13 mouse cellular contexts compared by ENCODE assay signal in the genomic region with DNA sequence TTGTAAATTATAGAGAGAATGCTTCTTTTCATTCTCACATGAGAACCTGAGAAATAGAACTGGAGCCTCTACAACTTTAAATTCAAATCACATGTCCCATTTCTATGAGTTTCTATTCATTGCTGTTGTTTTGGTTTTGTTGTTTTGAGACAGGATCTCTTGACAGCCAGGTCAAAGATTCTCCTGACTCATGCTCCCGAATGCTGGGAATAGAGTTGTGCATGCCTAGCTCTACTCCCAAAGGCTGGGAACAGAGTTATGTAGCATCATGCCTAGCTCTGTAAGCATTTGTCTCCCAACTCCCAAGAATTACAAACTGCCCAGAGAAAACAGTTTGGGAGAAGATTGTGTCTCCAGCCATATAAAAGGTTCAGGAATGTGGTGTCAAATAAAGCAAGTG. TPM values are rescaled to one million over a fixed set of nuclear protein-coding genes. Genes with fewer than 3 reads are reported as not detected.
A peak's percentile ranks its signal among the peaks of the same experiment; 100 is the strongest.
DNase-seq lines count a peak whose midpoint lies in the region.
"Had no signal": no experiment of that assay in that cellular context is flagged by ENCODE, and none has a peak within 500 bp of the region (broad histone marks: within the 10 kb centered on the region; RNA-seq: fewer than 3 reads in every experiment).

No protein-coding gene starts in this region.

- peak; percentile 31 for DNase-seq in heart, adult 11 months
- DNase-seq in heart, postnatal 14 days: no peak
- peak; percentile 55 for DNase-seq in NIH3T3 (ENCODE audit: low read depth)
- DNase-seq in fibroblast of lung, adult 2 months (ENCODE audit: low read depth): peak; percentile 8
- DNase-seq in adrenal gland, postnatal 4 days (ENCODE audit: low spot score in 2 of 2): no peak
- DNase-seq in layer of hippocampus, postnatal 10 days (ENCODE audit: low spot score in 2 of 2): no peak
- DNase-seq: adrenal gland, adult 8-10 months; adrenal gland, postnatal 14 days; cerebellum, adult 11-12 months; cerebellum, adult 2 months; cerebellum, adult 9-10 months; cerebellum, postnatal 10 days; cerebellum, postnatal 25 days had no signal

- intact Hi-C loops in heart, postnatal 14 days (cut with DNase I): no loop called here

RNA-seq across cellular contexts. Expression of a gene that starts 29.2 kb away (rescaled TPM):
- 1 to 10 TPM; 7.7 to 8.8 TPM for total RNA-seq in heart, postnatal 14 days (2021)
- total RNA-seq in adrenal gland, postnatal 4 days (2021): 10 to 100 TPM; 44.3 to 46.1 TPM
- total RNA-seq in layer of hippocampus, postnatal 10 days (2021): 100 to 1,000 TPM; 130 to 175 TPM

Comparison
In these comparisons a context has a peak if more than half of its experiments do, and no peak if none do; other contexts are left out.
1. DNase-seq: peak in heart, adult 11 months (single experiment), NIH3T3 (single experiment) and fibroblast of lung, adult 2 months (single experiment); none in heart, postnatal 14 days (0 of 2), adrenal gland, postnatal 4 days (0 of 2) and layer of hippocampus, postnatal 10 days (0 of 2).
2. RNA of a gene that starts 29.2 kb away (total RNA-seq): 130 to 175 TPM in layer of hippocampus, postnatal 10 days and 44.3 to 46.1 TPM in adrenal gland, postnatal 4 days; 7.7 to 8.8 TPM in heart, postnatal 14 days; every median in the first group is over 4 times any median in the second.